Mouse (Mus musculus) testis, adult 2 months (tissue): ENCODE measurements around the gene Anxa4.

Experiments
- CTCF ChIP-seq: fragments of 200-500 bp; IDR thresholded peaks from 2 replicates; pipeline ENCODE4 v1.5.1; 2012; ENCODE audit warnings: low read depth, mild to moderate bottlenecking, inconsistent platforms, low read length, moderate library complexity; ENCODE audit not compliant: control insufficient read depth, insufficient read depth, insufficient replicate concordance
- POLR2A ChIP-seq: fragments of 200-500 bp; IDR thresholded peaks from 2 replicates; pipeline ENCODE4 v1.6.1; 2012; ENCODE audit warnings: low read depth, mild to moderate bottlenecking, inconsistent platforms, low read length, moderate library complexity; ENCODE audit not compliant: control insufficient read depth

DNA sequence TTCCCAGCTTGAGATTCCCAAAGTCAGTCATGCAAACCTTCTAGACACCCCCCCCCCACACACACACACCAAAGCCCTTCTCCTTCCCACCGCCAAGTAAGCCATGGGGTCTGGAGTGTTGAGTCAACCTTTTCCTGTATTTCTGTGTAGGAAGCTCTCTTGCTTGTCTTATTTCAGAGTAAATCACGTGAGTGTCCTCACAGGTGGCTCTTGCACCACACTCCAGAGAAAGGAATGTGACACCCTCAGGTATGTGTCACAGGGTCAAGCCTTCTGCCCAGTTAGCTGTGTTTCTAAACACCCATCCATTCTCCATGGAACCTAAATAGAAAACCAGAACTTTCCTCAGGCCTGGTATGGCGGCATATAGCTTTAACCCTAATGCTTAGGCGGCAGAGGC lies 24.4 kb downstream of the Anxa4 start:
- TF ChIP-seq POLR2A (no peak), CTCF (no peak)
